Mouse (Mus musculus) ES-E14 (cell line): Measurements from ENCODE around the gene Rpl13a. TPM values are rescaled to one million over a fixed set of nuclear protein-coding genes. Genes with fewer than 3 reads are reported as not detected.

ENCODE experiments used
- DNase-seq: peaks from one replicate; pipeline ENCODE4 v3.0.0-alpha.2; 2013; ENCODE audit warnings: low read depth, low spot score
- H3K27ac ChIP-seq: 2 replicates; pipeline ENCODE4 v1.5.1; 2012; ENCODE audit warnings: low read depth, mild to moderate bottlenecking, low read length, moderate library complexity, mixed read lengths; ENCODE audit not compliant: poor library complexity, insufficient read depth, severe bottlenecking
- H3K36me3 ChIP-seq: 2 replicates; pipeline ENCODE4 v1.6.1; 2012; ENCODE audit warnings: mild to moderate bottlenecking, low read length, moderate library complexity, mixed read lengths; ENCODE audit not compliant: control insufficient read depth, poor library complexity, insufficient read depth, severe bottlenecking
- H3K4me1 ChIP-seq, 2 experiments: fragments of 150-350 bp in 1 of 2; sonication (generic) in 1 of 2; 2 replicates each; pipeline ENCODE4 v1.6.1; 2012; ENCODE audit warnings: low read length in 2 of 2, mild to moderate bottlenecking in 1 of 2, mixed read lengths in 1 of 2; ENCODE audit not compliant: control insufficient read depth in 2 of 2, insufficient read depth in 2 of 2, poor library complexity in 1 of 2
- H3K4me3 ChIP-seq, 2 experiments: fragments of 150-350 bp in 1 of 2; sonication (generic) in 1 of 2; 2 replicates each; pipeline ENCODE4 v1.5.1; 2012; ENCODE audit warnings: low read length in 2 of 2, low read depth in 1 of 2, mild to moderate bottlenecking in 1 of 2, mixed read lengths in 1 of 2; ENCODE audit not compliant: insufficient read depth in 1 of 2, poor library complexity in 1 of 2, severe bottlenecking in 1 of 2
- H3K9ac ChIP-seq: 2 replicates; pipeline ENCODE4 v1.6.1; 2012; ENCODE audit warnings: low read depth, mild to moderate bottlenecking, low read length, mixed read lengths; ENCODE audit not compliant: poor library complexity, insufficient read depth, severe bottlenecking
- H3K9me3 ChIP-seq: fragments of 150-350 bp; sonication (generic); 2 replicates; pipeline ENCODE4 v1.6.1; 2012; ENCODE audit warnings: low read depth, mild to moderate bottlenecking, low read length; ENCODE audit not compliant: control insufficient read depth, insufficient read depth
- CHD2 ChIP-seq: IDR thresholded peaks from 2 replicates; pipeline ENCODE4 v1.6.1; 2014; ENCODE audit warnings: mild to moderate bottlenecking, low read depth, low read length, inconsistent platforms
- HCFC1 ChIP-seq: IDR thresholded peaks from 2 replicates; pipeline ENCODE4 v1.6.1; 2012; ENCODE audit warnings: low read length, inconsistent platforms, borderline replicate concordance; ENCODE audit not compliant: insufficient read depth
- MAFK ChIP-seq: IDR thresholded peaks from 2 replicates; pipeline ENCODE4 v1.6.1; 2014; ENCODE audit warnings: mild to moderate bottlenecking, low read depth, low read length, inconsistent platforms; ENCODE audit not compliant: insufficient read depth
- ZC3H11A ChIP-seq: IDR thresholded peaks from 2 replicates; pipeline ENCODE4 v1.6.1; 2012; ENCODE audit warnings: low read depth, mild to moderate bottlenecking, inconsistent platforms, low read length, borderline replicate concordance
- ZNF384 ChIP-seq: IDR thresholded peaks from 2 replicates; pipeline ENCODE4 v1.6.1; 2012; ENCODE audit warnings: low read depth, low read length, inconsistent platforms
- in situ Hi-C, 2 experiments: fragments of 600-800 bp; cut with MboI; formaldehyde crosslinking; loops; one replicate each; pipeline ENCODE4 v1.15.1; 2025; ENCODE audit warnings: low sequenced_read_pairs in 2 of 2, inconsistent platforms in 1 of 2; ENCODE audit not compliant: unreplicated experiment in 2 of 2
- total RNA-seq: library from RNA; depleted of rRNA; stranded (reverse); fragments of 300-350 nt; gene quantifications from 2 replicates; pipeline ENCODE4 v1.2.3, GENCODE M21; 2012

Rpl13a gene
- total RNA-seq, 1 experiment = 3,971 TPM

GRCm38 (mm10) chr7:45102940-45103585 is 25.5 kb downstream of the Rpl13a start:
- no peaks in the 10 kb centered on the region for H3K36me3 ChIP-seq
- H3K9ac ChIP-seq = no peak overlapping the region
- H3K27ac ChIP-seq = no peak overlapping the region
- in situ Hi-C loops = no loop called here
- no peak for DNase-seq
- peaks cover 3 to 18% of the 10 kb centered on the region in 2 experiments; a peak in 2 of 4 replicates for H3K4me1 ChIP-seq
- H3K4me3 ChIP-seq = no peak overlapping the region
- H3K9me3 ChIP-seq = no peaks in the 10 kb centered on the region
- TF ChIP-seq ZC3H11A (no peak), CHD2 (no peak), MAFK (no peak), HCFC1 (no peak), ZNF384 (no peak)

DNA sequence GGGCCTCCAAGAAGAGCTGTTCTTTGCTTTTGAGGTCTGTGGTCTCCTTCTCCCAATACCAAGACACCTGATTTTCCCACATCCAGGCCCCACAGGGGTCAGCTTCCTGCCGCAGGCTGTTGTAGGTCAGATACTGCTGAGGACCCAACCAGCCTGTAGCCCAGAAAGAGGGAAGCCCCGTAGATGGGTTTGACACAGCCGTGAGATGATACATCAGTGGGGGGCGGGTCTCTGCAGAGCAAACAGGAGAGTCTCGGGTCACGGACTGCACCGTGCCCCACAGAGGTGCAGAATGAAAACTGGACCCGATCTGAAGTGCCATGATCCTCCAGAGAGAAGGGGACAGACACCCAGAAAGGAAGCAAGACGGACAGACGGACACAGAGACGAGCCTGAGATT is 26.1 kb downstream of the Rpl13a start:
- H3K36me3 ChIP-seq = no peaks in the 10 kb centered on the region
- no peak overlapping the region for H3K9ac ChIP-seq
- TF ChIP-seq CHD2 = no peak
- no peak for TF ChIP-seq ZNF384
- no peak for TF ChIP-seq HCFC1
- no peak for TF ChIP-seq MAFK
- TF ChIP-seq ZC3H11A = no peak

GRCm38 (mm10) chr7:45100046-45100445 is 28.5 kb downstream of the Rpl13a start:
- peaks cover 0 to 18% of the 10 kb centered on the region in 2 experiments; a peak in 1 of 4 replicates for H3K4me1 ChIP-seq
- TF ChIP-seq ZNF384 = no peak
- no peak for TF ChIP-seq CHD2
- TF ChIP-seq ZC3H11A = no peak
- no peak for TF ChIP-seq HCFC1
- TF ChIP-seq MAFK = no peak
- H3K9me3 ChIP-seq = no peaks in the 10 kb centered on the region
- H3K36me3 ChIP-seq = no peaks in the 10 kb centered on the region
- H3K27ac ChIP-seq = no peak overlapping the region
- DNase-seq = no peak
- H3K9ac ChIP-seq = no peak overlapping the region
- H3K4me3 ChIP-seq = no peak overlapping the region
- in situ Hi-C loops = no loop called here

More for the DNA sequence above, 26.1 kb downstream of the Rpl13a start:
- Histone ChIP-seq H3K4me3 (no peak overlapping the region), H3K27ac (no peak overlapping the region), H3K9me3 (no peaks in the 10 kb centered on the region), H3K4me1 (peaks cover 3 to 20% of the 10 kb centered on the region in 2 experiments; a peak in 2 of 4 replicates)
- no peak for DNase-seq
- in situ Hi-C loops = no loop called here

- Histone ChIP-seq H3K27ac (no peak overlapping the region), H3K36me3 (no peaks in the 10 kb centered on the region), H3K9ac (no peak overlapping the region), H3K4me3 (no peak overlapping the region), H3K9me3 (no peaks in the 10 kb centered on the region), H3K4me1 (peaks cover 0 to 12% of the 10 kb centered on the region in 2 experiments; a peak in 1 of 4 replicates)
- in situ Hi-C loops = no loop called here
- TF ChIP-seq ZC3H11A = no peak
- no peak for TF ChIP-seq CHD2
- TF ChIP-seq HCFC1 = no peak
- no peak for TF ChIP-seq ZNF384
- TF ChIP-seq MAFK = no peak
- DNase-seq = no peak
Observed at GRCm38 (mm10) chr7:45098541-45099240, 29.9 kb downstream of the Rpl13a start.
